Mouse (Mus musculus) CD8-positive naive resting alpha-beta T cell, adult 2 months (primary cell): ENCODE data around the gene Eps15l1.

Experiments
- DNase-seq, 2 experiments: peaks; one replicate each; pipeline ENCODE4 v3.0.0; 2022; ENCODE audit warnings: low read depth in 2 of 2, low spot score in 2 of 2

The Eps15l1 gene

GRCm38 (mm10) chr8:72322471-72322889, 98.8 kb downstream of the Eps15l1 start:
- DNase-seq: peak; percentile 63 to 70

- peak; percentile 74 for DNase-seq
These were observed 99.4 kb downstream of the Eps15l1 start for GRCm38 (mm10) chr8:72321635-72322441.

- peak; percentile 37 to 48 for DNase-seq
These were observed 100.3 kb downstream of the Eps15l1 start for GRCm38 (mm10) chr8:72320803-72321583.

DNA sequence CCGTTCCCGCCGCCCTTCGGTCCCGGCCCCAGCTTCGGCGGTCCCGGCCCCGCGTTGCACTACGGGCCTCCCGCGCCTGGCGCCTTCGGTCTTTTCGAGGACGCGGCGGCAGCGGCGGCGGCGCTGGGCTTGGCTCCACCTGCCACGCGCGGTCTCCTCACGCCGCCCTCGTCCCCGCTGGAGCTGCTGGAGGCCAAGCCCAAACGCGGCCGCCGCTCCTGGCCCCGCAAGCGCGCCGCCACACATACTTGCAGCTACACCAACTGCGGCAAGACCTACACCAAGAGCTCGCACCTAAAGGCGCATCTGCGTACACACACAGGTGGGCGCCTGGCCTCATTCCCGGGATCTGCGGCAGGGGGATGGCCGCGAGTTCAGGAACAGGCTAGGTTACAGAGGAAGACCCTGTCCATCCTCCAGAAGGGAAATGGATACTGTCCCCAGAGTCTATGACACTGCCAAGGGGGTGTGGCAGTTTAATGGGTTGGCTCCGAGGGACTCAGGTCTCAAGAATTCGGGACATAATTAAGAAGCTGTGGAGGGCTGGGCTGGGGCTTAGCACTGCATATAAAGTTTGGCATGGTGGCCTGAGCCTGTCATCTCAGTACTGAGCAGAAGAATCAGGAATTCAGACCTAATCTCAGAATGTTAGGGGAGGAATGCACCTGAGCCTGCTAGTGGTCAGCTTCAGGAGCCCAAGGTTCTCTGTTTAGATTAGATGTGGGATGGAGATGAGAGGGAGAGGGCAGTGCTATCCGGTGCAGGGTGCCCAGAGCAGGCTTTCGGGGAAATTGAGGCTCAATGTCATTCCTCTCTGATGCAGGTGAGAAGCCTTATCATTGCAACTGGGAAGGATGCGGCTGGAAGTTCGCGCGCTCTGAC, 101.1 kb downstream of the Eps15l1 start:
- DNase-seq: peak; percentile 53 to 54

DNA sequence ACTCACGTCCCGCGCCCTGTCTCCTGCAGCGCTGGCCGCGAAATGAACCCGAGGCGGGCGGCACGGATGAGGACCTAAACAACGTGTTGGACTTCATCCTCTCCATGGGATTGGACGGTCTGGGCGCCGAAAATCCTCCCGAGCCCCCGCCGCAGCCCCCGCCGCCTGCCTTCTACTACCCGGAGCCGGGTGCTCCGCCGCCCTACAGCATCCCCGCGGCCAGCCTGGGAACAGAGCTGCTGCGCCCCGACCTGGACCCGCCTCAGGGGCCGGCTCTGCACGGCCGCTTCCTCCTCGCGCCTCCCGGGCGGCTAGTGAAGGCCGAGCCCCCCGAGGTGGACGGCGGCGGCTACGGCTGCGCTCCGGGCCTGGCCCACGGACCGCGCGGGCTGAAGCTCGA, 101.9 kb downstream of the Eps15l1 start:
- no peak for DNase-seq

DNA sequence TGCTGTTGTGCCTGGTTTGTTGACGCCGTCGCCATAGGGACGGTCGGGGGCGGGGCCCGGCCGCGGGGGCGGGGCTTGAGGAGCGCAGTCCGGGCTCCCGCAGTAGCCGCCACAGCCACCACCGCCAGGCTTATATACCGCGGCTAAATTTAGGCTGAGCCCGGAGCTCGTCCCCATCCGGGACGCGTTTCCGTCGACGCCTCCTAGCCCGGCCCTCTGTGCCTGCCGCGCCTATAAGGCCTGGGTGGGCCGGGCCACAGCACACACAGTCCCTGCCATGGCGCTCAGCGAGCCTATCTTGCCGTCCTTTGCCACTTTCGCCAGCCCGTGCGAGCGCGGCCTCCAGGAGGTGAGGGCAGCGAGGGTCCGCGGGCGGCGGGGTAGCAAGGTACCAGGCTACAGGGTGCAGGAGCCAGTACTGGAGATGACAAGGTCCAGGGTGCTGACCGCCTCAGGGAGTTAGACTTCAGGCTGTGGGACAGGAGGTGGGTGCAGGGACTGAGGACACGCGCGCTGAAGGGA, 102.4 kb downstream of the Eps15l1 start, which contains the start of gene Klf2:
TSS of gene Klf2 (plus strand) at position 233 of the 522 bp plus-strand sequence.
- peak; percentile 100 for DNase-seq

GRCm38 (mm10) chr8:72317741-72318301, 103.4 kb downstream of the Eps15l1 start:
- no peak for DNase-seq

GRCm38 (mm10) chr8:72316053-72316695, 105.1 kb downstream of the Eps15l1 start:
- DNase-seq: no peak

- DNase-seq: no peak
These were observed 108.2 kb downstream of the Eps15l1 start for GRCm38 (mm10) chr8:72312926-72313518.

DNA sequence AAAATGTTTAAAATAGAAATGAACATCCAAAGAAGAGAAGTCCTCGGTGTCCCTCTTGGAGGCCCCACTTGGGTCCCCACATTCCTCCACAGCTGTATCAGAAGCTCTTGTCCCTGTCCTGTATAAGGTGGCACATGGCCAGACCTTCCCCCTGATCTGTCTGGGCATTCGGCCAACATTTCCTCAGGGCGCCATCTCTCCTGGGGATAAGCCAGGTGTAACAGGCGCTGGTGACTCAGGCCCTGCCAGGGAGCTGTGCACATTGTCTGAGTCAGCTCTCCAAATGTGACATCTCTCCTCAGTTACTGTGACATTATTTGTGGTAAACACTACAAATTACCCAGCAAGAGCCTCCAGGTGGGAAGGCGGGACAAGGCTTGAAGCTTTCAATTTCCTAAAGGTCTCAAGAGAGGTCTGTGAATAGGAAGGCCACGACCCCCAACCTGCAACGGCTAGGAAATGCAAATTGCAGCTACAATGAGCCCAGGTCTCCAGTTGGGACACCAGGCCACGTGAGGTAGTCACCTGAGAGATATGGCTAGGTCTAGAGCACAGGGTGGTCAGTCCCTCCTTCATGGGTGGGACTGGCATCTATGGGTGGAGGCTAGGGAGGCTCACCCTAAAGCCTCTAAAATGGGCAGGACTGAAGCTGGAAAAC, 110.3 kb downstream of the Eps15l1 start:
- no peak for DNase-seq

- DNase-seq: no peak
These were observed 113.0 kb downstream of the Eps15l1 start for GRCm38 (mm10) chr8:72308276-72308675.

DNA sequence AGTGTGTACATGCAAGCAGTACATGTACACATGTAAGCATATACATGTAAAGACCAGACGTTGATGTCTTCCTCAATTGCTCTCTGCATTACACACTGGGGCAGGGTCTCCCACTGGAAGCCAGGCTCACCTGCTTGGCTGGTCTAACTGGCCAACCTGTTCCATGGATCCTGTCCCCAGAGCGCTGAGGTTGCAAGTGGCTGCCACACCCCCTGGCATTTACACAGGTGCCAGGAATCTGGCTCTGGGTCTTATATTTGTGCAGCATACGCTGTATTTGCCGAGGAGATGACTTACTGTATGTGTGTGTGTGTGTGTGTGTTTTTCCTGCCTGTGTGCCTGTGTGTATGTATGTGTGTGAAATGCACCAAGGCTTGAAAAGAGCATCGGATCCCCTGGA, 114.3 kb downstream of the Eps15l1 start:
- DNase-seq: no peak

- no peak for DNase-seq
These were observed 115.9 kb downstream of the Eps15l1 start, which contains the start of gene Gm10282 for GRCm38 (mm10) chr8:72305210-72305905. Gene Gm10282 (minus strand): TSS chr8:72305260.

- DNase-seq: no peak
These were observed 117.6 kb downstream of the Eps15l1 start for GRCm38 (mm10) chr8:72303633-72304032.

DNA sequence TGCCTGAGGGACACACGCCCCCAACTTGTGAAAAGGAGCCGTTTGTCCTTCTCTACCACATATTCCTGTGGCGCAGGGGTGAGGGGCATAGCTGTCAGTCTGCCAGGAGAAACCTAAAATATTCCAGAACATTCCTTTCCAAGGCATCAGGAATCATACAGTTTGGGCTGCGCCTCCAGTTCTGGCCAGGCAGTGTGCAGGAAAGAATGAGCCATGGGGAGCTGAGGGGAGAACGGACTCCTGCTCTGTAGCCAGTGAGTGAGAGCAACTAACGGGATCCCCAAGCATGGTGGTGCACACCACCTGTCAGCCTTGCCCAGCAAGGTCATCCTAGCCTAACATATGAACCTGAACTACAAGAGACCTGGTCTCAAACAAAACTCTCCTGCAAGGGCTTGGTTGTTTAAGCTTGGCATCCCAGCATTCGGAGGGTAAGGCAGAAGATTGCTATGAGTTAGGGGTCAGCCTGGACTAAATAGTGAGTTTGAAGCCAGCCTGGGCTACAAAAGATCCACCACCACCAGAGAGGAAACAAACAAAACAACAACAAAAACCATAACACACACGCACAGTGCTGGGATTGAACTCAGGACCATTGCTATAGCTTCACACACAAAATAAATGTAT, 118.2 kb downstream of the Eps15l1 start:
- DNase-seq: no peak

DNA sequence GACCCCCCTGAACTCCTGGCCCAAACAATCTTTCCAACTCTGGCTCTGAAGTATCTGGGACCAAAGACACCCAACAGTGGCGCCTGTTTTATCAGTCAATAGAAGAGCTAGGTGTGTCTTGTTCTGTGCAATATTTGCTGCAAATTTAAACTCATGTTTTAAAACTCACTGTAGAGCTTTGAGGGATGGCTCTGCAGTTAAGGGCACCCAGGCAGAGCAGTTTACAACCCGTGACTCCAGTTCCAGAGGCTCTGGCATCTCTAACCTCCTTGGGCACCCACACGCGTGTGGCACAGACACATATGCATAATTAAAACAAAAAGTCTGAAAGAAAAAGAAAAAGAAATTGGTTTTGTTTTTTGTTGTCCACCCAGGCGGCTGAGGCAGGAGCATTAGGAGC, 119.8 kb downstream of the Eps15l1 start:
- DNase-seq: no peak

GRCm38 (mm10) chr8:72300654-72301400, 120.4 kb downstream of the Eps15l1 start:
- no peak for DNase-seq
